Mouse (Mus musculus): ENCODE results near the gene Ip6k2.

Ip6k2 gene

GRCm38 (mm10) chr9:108783548-108784463, at the start of gene Ip6k2:
Gene Ip6k2 (plus strand): TSS chr9:108783796.
- in situ Hi-C loops (cut with MboI; ENCODE audit: low sequenced_read_pairs), result no loop called here

- in situ Hi-C loops (cut with MboI; ENCODE audit: low sequenced_read_pairs), result no loop called here
Observed at GRCm38 (mm10) chr9:108734626-108735025, 49.0 kb upstream of the Ip6k2 start.

GRCm38 (mm10) chr9:108739239-108739638, 44.4 kb upstream of the Ip6k2 start:
- in situ Hi-C loops (cut with MboI; ENCODE audit: low sequenced_read_pairs), result no loop called here

- in situ Hi-C loops (cut with MboI; ENCODE audit: low sequenced_read_pairs), result no loop called here
Observed at GRCm38 (mm10) chr9:108740062-108740461, 43.5 kb upstream of the Ip6k2 start.

- in situ Hi-C loops (cut with MboI; ENCODE audit: low sequenced_read_pairs), result no loop called here
Observed at GRCm38 (mm10) chr9:108742048-108742447, 41.5 kb upstream of the Ip6k2 start.

- in situ Hi-C loops (cut with MboI; ENCODE audit: low sequenced_read_pairs), result no loop called here
Observed at GRCm38 (mm10) chr9:108746876-108747499, 36.6 kb upstream of the Ip6k2 start.

- in situ Hi-C loops (cut with MboI; ENCODE audit: low sequenced_read_pairs), result no loop called here
Observed at GRCm38 (mm10) chr9:108747694-108748093, 35.9 kb upstream of the Ip6k2 start.

- in situ Hi-C loops (cut with MboI; ENCODE audit: low sequenced_read_pairs), result no loop called here
Observed at GRCm38 (mm10) chr9:108748600-108749183, 34.9 kb upstream of the Ip6k2 start.

GRCm38 (mm10) chr9:108750616-108751015, 33.0 kb upstream of the Ip6k2 start:
- in situ Hi-C loops (cut with MboI; ENCODE audit: low sequenced_read_pairs), result no loop called here

GRCm38 (mm10) chr9:108752142-108752920, 31.3 kb upstream of the Ip6k2 start:
- in situ Hi-C loops (cut with MboI; ENCODE audit: low sequenced_read_pairs), result no loop called here

- in situ Hi-C loops (cut with MboI; ENCODE audit: low sequenced_read_pairs), result no loop called here
Observed at GRCm38 (mm10) chr9:108753326-108753725, 30.3 kb upstream of the Ip6k2 start.

- in situ Hi-C loops (cut with MboI; ENCODE audit: low sequenced_read_pairs), result no loop called here
Observed at GRCm38 (mm10) chr9:108753976-108754375, 29.6 kb upstream of the Ip6k2 start.

GRCm38 (mm10) chr9:108754423-108754822, 29.2 kb upstream of the Ip6k2 start:
- in situ Hi-C loops (cut with MboI; ENCODE audit: low sequenced_read_pairs), result no loop called here

- in situ Hi-C loops (cut with MboI; ENCODE audit: low sequenced_read_pairs), result no loop called here
Observed at GRCm38 (mm10) chr9:108757406-108757805, 26.2 kb upstream of the Ip6k2 start.

GRCm38 (mm10) chr9:108759121-108759520, 24.5 kb upstream of the Ip6k2 start:
- in situ Hi-C loops (cut with MboI; ENCODE audit: low sequenced_read_pairs), result no loop called here

- in situ Hi-C loops (cut with MboI; ENCODE audit: low sequenced_read_pairs), result no loop called here
Observed at GRCm38 (mm10) chr9:108759805-108760204, 23.8 kb upstream of the Ip6k2 start.

GRCm38 (mm10) chr9:108761561-108761960, 22.0 kb upstream of the Ip6k2 start:
- in situ Hi-C loops (cut with MboI; ENCODE audit: low sequenced_read_pairs), result no loop called here

- in situ Hi-C loops (cut with MboI; ENCODE audit: low sequenced_read_pairs), result no loop called here
Observed at GRCm38 (mm10) chr9:108764971-108765370, 18.6 kb upstream of the Ip6k2 start.

GRCm38 (mm10) chr9:108776614-108777013, 7.0 kb upstream of the Ip6k2 start:
- in situ Hi-C loops (cut with MboI; ENCODE audit: low sequenced_read_pairs), result no loop called here

GRCm38 (mm10) chr9:108777276-108777675, 6.3 kb upstream of the Ip6k2 start:
- in situ Hi-C loops (cut with MboI; ENCODE audit: low sequenced_read_pairs), result no loop called here

GRCm38 (mm10) chr9:108780959-108781358, 2.6 kb upstream of the Ip6k2 start:
- in situ Hi-C loops (cut with MboI; ENCODE audit: low sequenced_read_pairs), result no loop called here
